Mouse (Mus musculus) intestine, embryonic 16.5 days (tissue): ENCODE measurements around the gene Efhd2. TPM values are rescaled to one million over a fixed set of nuclear protein-coding genes. Genes with fewer than 3 reads are reported as not detected.

Experiments used
- ATAC-seq: fragments of 200-750 bp; cut with Nextera tagmentation; 2 replicates; pipeline ENCODE4 v1.8.0; 2017; ENCODE audit warnings: moderate TSS enrichment, moderate library complexity
- H3K27ac ChIP-seq: fragments of 300-500 bp; sonication (generic); 2 replicates; pipeline ENCODE4 v1.5.1; 2014; ENCODE audit warnings: mild to moderate bottlenecking, low read length
- H3K27me3 ChIP-seq: fragments of 300-500 bp; sonication (generic); replicated peaks from 2 replicates; pipeline ENCODE4 v1.6.1; 2014; ENCODE audit warnings: low read length, control low read depth, mixed read lengths; ENCODE audit not compliant: control insufficient read depth, insufficient read depth
- H3K36me3 ChIP-seq: fragments of 300-500 bp; sonication (generic); 2 replicates; pipeline ENCODE4 v1.6.1; 2014; ENCODE audit warnings: low read length, control low read depth; ENCODE audit not compliant: control insufficient read depth, insufficient read depth
- H3K4me1 ChIP-seq: fragments of 300-500 bp; sonication (generic); 2 replicates; pipeline ENCODE4 v1.6.1; 2014; ENCODE audit warnings: low read length, control low read depth, mixed read lengths; ENCODE audit not compliant: control insufficient read depth, insufficient read depth
- H3K4me2 ChIP-seq: fragments of 300-500 bp; sonication (generic); 2 replicates; pipeline ENCODE4 v1.6.1; 2014; ENCODE audit warnings: low read depth, low read length, control low read depth
- H3K4me3 ChIP-seq: fragments of 300-500 bp; sonication (generic); 2 replicates; pipeline ENCODE4 v1.5.1; 2014; ENCODE audit warnings: mild to moderate bottlenecking, low read length
- H3K9ac ChIP-seq: fragments of 300-500 bp; sonication (generic); 2 replicates; pipeline ENCODE4 v1.6.1; 2014; ENCODE audit warnings: low read depth, low read length
- H3K9me3 ChIP-seq: fragments of 300-500 bp; sonication (generic); 2 replicates; pipeline ENCODE4 v1.6.1; 2016; ENCODE audit warnings: low read length, control low read depth; ENCODE audit not compliant: control insufficient read depth
- WGBS: fragments of 180-500 bp; shearing (Covaris S2); extraction: QIAGEN DNeasy Blood & Tissue Kit; methylation state at CpG from one replicate; pipeline ENCODE4 v1.1.7; 2014; 5-methylcytosine and 5-hydroxymethylcytosine counted together
- polyA plus RNA-seq: library from polyadenylated mRNA; unstranded; fragments of >200 nt; fragmentation: Nextera tagmentation; extraction: Ambion mirVana; gene quantifications from 2 replicates; pipeline ENCODE4 v1.2.1, GENCODE M21; 2015

Efhd2 gene
- polyA plus RNA-seq, 1 experiment from 2014 or later: 140 TPM

DNA sequence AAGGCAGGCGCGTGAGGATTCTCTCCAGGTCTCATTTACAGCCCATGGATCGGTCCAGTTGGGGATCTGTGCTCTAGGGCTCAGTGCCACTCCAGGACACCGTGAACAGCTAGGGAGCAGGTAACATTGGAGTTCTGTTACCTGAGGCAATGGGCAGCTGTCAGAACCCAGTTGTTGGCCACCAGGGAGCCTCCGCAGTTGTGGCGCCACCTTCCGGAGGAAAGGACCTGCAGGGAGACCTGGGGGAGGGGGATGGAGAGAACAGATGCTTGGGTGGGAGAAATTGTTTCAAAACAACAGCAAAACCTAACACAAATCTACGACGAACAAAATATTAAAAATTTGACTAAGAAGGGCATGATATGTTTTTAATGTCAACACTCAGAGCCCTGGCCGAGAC is 52.6 kb downstream of the Efhd2 start:
- H3K9ac ChIP-seq: no peak overlapping the region
- H3K4me3 ChIP-seq: no peak overlapping the region
- H3K4me1 ChIP-seq: no peaks in the 10 kb centered on the region
- no peaks in the 10 kb centered on the region for H3K27me3 ChIP-seq
- no peak overlapping the region for H3K4me2 ChIP-seq
- no peak for ATAC-seq
- no peak overlapping the region for H3K27ac ChIP-seq
- WGBS: 72% methylated on average over 10 of the region's 10 CpGs
- no peaks in the 10 kb centered on the region for H3K36me3 ChIP-seq
- H3K9me3 ChIP-seq: no peaks in the 10 kb centered on the region

- Histone ChIP-seq H3K36me3 (no peaks in the 10 kb centered on the region), H3K4me3 (no peak overlapping the region), H3K27ac (no peak overlapping the region), H3K4me2 (no peak overlapping the region), H3K9ac (no peak overlapping the region), H3K4me1 (no peaks in the 10 kb centered on the region), H3K9me3 (no peaks in the 10 kb centered on the region), H3K27me3 (no peaks in the 10 kb centered on the region)
- ATAC-seq: no peak
- 60% methylated on average over 3 of the region's 3 CpGs for WGBS
Measured at GRCm38 (mm10) chr4:141821178-141821577, 53.5 kb downstream of the Efhd2 start.

GRCm38 (mm10) chr4:141819316-141819715 is 55.4 kb downstream of the Efhd2 start:
- Histone ChIP-seq H3K4me2 (no peak overlapping the region), H3K4me1 (no peaks in the 10 kb centered on the region), H3K9ac (no peak overlapping the region), H3K36me3 (no peaks in the 10 kb centered on the region), H3K27ac (no peak overlapping the region), H3K27me3 (no peaks in the 10 kb centered on the region), H3K9me3 (no peaks in the 10 kb centered on the region), H3K4me3 (no peak overlapping the region)
- WGBS: 91% methylated on average over 7 of the region's 7 CpGs
- ATAC-seq: no peak

GRCm38 (mm10) chr4:141818861-141819260 is 55.9 kb downstream of the Efhd2 start:
- no peak overlapping the region for H3K27ac ChIP-seq
- H3K36me3 ChIP-seq: 0 out of 2 replicates have a peak, but pooled peaks cover under 1% of the 10 kb centered on the region
- H3K4me2 ChIP-seq: no peak overlapping the region
- WGBS: 90% methylated on average over 13 of the region's 13 CpGs
- H3K27me3 ChIP-seq: no peaks in the 10 kb centered on the region
- no peak overlapping the region for H3K4me3 ChIP-seq
- no peak for ATAC-seq
- no peak overlapping the region for H3K9ac ChIP-seq
- no peaks in the 10 kb centered on the region for H3K4me1 ChIP-seq
- H3K9me3 ChIP-seq: no peaks in the 10 kb centered on the region

GRCm38 (mm10) chr4:141817706-141818105 is 57.0 kb downstream of the Efhd2 start:
- 79% methylated on average over 10 of the region's 10 CpGs for WGBS
- no peak for ATAC-seq
- H3K9ac ChIP-seq: no peak overlapping the region
- H3K36me3 ChIP-seq: peaks cover 6% of the 10 kb centered on the region; the same call in 1 of the 2 replicates
- no peaks in the 10 kb centered on the region for H3K4me1 ChIP-seq
- H3K27ac ChIP-seq: no peak overlapping the region
- no peak overlapping the region for H3K4me2 ChIP-seq
- H3K27me3 ChIP-seq: no peaks in the 10 kb centered on the region
- H3K9me3 ChIP-seq: no peaks in the 10 kb centered on the region
- no peak overlapping the region for H3K4me3 ChIP-seq

DNA sequence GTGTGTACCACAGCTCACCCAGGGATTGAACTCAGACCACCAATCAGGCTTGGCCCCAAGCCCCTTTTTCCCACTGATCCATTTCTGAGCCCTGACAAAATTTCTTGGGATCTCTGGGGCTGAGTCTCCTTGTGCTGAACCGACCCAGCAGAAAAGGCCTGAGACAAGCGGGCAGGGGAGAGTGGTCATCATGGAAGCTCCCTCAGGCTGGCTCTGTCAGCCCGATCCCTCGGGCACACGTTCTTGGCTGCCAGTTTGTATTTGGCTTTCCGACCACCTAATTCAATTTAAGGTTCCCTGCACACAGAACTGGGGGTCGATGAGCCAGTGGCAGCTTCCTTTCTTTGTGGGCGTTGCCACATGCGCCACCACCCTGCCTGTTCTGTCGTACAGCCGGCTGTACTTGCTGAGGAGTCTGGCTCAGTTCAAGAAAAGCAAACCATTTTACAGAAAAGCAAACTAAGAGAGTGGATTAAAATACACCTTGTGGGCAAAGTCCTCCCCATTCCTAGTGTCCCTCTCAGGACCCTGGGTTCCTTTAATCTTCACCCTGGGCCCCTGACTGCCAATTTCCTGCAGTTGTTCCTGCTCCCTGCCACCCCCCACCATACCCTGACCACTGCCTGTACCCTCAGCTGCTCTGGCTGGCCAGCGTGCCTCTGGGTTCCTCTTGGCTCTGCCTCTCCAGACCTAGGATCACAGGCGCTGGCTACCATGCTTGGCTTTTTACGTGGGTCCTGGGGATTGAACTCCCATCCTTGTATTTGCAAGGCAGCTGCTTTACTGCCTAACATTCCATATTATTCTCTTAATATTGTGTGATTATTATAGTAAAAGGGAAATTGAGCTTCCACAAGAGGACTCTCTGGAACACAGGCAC is 57.7 kb downstream of the Efhd2 start:
- H3K27ac ChIP-seq: no peak overlapping the region

GRCm38 (mm10) chr4:141816267-141816666 is 58.5 kb downstream of the Efhd2 start:
- WGBS: 91% methylated on average over 7 of the region's 7 CpGs
- no peak overlapping the region for H3K27ac ChIP-seq
- H3K4me1 ChIP-seq: no peaks in the 10 kb centered on the region
- H3K27me3 ChIP-seq: no peaks in the 10 kb centered on the region
- H3K9me3 ChIP-seq: no peaks in the 10 kb centered on the region
- no peak for ATAC-seq
- H3K4me3 ChIP-seq: no peak overlapping the region
- peaks cover 10% of the 10 kb centered on the region; the same call in 1 of the 2 replicates for H3K36me3 ChIP-seq
- H3K4me2 ChIP-seq: no peak overlapping the region
- H3K9ac ChIP-seq: no peak overlapping the region

More for the DNA sequence above, 57.7 kb downstream of the Efhd2 start:
- Histone ChIP-seq H3K4me1 (no peaks in the 10 kb centered on the region), H3K27me3 (no peaks in the 10 kb centered on the region), H3K4me2 (no peak overlapping the region), H3K4me3 (no peak overlapping the region), H3K9me3 (no peaks in the 10 kb centered on the region), H3K36me3 (peaks cover 9% of the 10 kb centered on the region; the same call in 1 of the 2 replicates), H3K9ac (0 out of 2 replicates have a peak overlapping the region, but pooled peaks have one; percentile 19)
- 58% methylated on average over 14 of the region's 14 CpGs for WGBS
- ATAC-seq: no peak

DNA sequence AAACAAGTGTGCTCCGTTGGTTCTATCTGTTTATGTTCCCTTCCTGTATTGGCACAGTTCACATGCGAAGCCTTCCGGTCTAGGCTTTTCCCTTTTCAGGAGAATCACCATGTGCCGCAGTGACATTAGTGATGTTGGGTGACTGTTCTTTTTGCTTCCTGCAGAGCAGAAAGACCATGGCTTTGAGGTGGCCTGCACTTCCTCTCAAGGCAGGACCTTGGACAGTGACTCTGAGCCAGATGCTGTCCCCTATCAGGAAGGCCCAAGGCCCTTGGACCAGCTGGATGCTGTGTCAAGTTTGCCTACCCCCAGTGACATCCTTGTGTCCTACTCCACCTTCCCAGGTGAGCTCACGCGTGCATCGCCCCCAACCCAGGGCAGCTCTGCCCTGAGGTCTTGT is 63.3 kb downstream of the Efhd2 start:
- no peak overlapping the region for H3K9ac ChIP-seq
- no peak for ATAC-seq
- H3K27me3 ChIP-seq: no peaks in the 10 kb centered on the region
- no peaks in the 10 kb centered on the region for H3K9me3 ChIP-seq
- peaks cover 15% of the 10 kb centered on the region; the same call in 1 of the 2 replicates for H3K36me3 ChIP-seq
- no peaks in the 10 kb centered on the region for H3K4me1 ChIP-seq
- 94% methylated on average over 7 of the region's 7 CpGs for WGBS
- H3K27ac ChIP-seq: no peak overlapping the region
- H3K4me3 ChIP-seq: no peak overlapping the region
- no peak overlapping the region for H3K4me2 ChIP-seq

- 94% methylated on average over 2 of the region's 2 CpGs for WGBS
- no peaks in the 10 kb centered on the region for H3K4me1 ChIP-seq
- peaks cover 16% of the 10 kb centered on the region; the same call in 1 of the 2 replicates for H3K36me3 ChIP-seq
Measured at GRCm38 (mm10) chr4:141810975-141811374, 63.7 kb downstream of the Efhd2 start.

More at GRCm38 (mm10) chr4:141810975-141811374, 63.7 kb downstream of the Efhd2 start:
- no peaks in the 10 kb centered on the region for H3K27me3 ChIP-seq
- H3K4me2 ChIP-seq: no peak overlapping the region
- H3K27ac ChIP-seq: no peak overlapping the region
- H3K9ac ChIP-seq: no peak overlapping the region
- no peaks in the 10 kb centered on the region for H3K9me3 ChIP-seq
- no peak overlapping the region for H3K4me3 ChIP-seq
- ATAC-seq: no peak
